Mouse (Mus musculus): ENCODE measurements around the gene Vamp5. TPM values are rescaled to one million over a fixed set of nuclear protein-coding genes. Genes with fewer than 3 reads are reported as not detected.

Vamp5 gene
- total and polyA plus RNA-seq, 3 experiments = 49.3 to 99.6 (median 58.3) TPM

- Histone ChIP-seq H3K27me3 (ENCODE audit: control insufficient read depth, insufficient read depth, low read length) (no peaks in the 10 kb centered on the region), H3K36me3 (ENCODE audit: control insufficient read depth, insufficient read depth, low read length) (no peaks in the 10 kb centered on the region), H3K4me1 (ENCODE audit: control insufficient read depth, insufficient read depth, low read length) (peaks cover 21% of the 10 kb centered on the region), H3K4me3 (no peak overlapping the region), H3K9ac (ENCODE audit: low read depth, low read length) (no peak overlapping the region), H3K27ac (no peak overlapping the region), H3K79me2 (replicated peaks; ENCODE audit: control insufficient read depth, insufficient read depth, low read length) (no peaks in the 10 kb centered on the region)
- TF ChIP-seq POLR2A (IDR thresholded peaks at IDR 0.05; ENCODE audit: insufficient read depth, low read depth, low read length) = no peak
- no peak; the same call in 1 of the 2 replicates for TF ChIP-seq CTCF (IDR thresholded peaks at IDR 0.05)
- no peak for TF ChIP-seq EP300 (IDR thresholded peaks at IDR 0.05; ENCODE audit: insufficient read depth, low read depth, low read length)
- intact Hi-C loops (cut with DNase I) = no loop called here
- WGBS = 86% methylated on average over 4 of the region's 4 CpGs
- DNase-seq = no peak
These were observed 10.7 kb downstream of the Vamp5 start for GRCm38 (mm10) chr6:72369557-72369956.

GRCm38 (mm10) chr6:72367460-72367974 is 12.8 kb downstream of the Vamp5 start:
- no peak for DNase-seq
- Histone ChIP-seq H3K9ac (ENCODE audit: low read depth, low read length) (no peak overlapping the region), H3K4me1 (ENCODE audit: control insufficient read depth, insufficient read depth, low read length) (peaks cover 9% of the 10 kb centered on the region), H3K4me3 (no peak overlapping the region), H3K27me3 (ENCODE audit: control insufficient read depth, insufficient read depth, low read length) (no peaks in the 10 kb centered on the region), H3K79me2 (replicated peaks; ENCODE audit: control insufficient read depth, insufficient read depth, low read length) (no peaks in the 10 kb centered on the region), H3K36me3 (ENCODE audit: control insufficient read depth, insufficient read depth, low read length) (no peaks in the 10 kb centered on the region), H3K27ac (no peak overlapping the region)
- intact Hi-C loops (cut with DNase I) = no loop called here
- WGBS = 77% methylated on average over 4 of the region's 4 CpGs
- no peak for TF ChIP-seq POLR2A (IDR thresholded peaks at IDR 0.05; ENCODE audit: insufficient read depth, low read depth, low read length)

- Histone ChIP-seq H3K27ac (no peak within 1 kb of the TSS), H3K9ac (ENCODE audit: low read depth, low read length) (no peak within 1 kb of the TSS), H3K27me3 (ENCODE audit: control insufficient read depth, insufficient read depth, low read length) (no peaks in the 10 kb centered on the region), H3K36me3 (ENCODE audit: control insufficient read depth, insufficient read depth, low read length) (no peaks in the 10 kb centered on the region), H3K4me3 (no peak within 1 kb of the TSS), H3K4me1 (ENCODE audit: control insufficient read depth, insufficient read depth, low read length) (peaks cover 8% of the 10 kb centered on the region), H3K79me2 (replicated peaks; ENCODE audit: control insufficient read depth, insufficient read depth, low read length) (no peaks in the 10 kb centered on the region)
- 76% methylated on average over 4 of the region's 4 CpGs for WGBS
- intact Hi-C loops (cut with DNase I) = no loop called here
- TF ChIP-seq CTCF (IDR thresholded peaks at IDR 0.05) = no peak
- TF ChIP-seq POLR2A (IDR thresholded peaks at IDR 0.05; ENCODE audit: insufficient read depth, low read depth, low read length) = 0 out of 2 replicates have a peak, but pooled peaks have one; percentile 5
- DNase-seq = no peak
These were observed 13.3 kb downstream of the Vamp5 start, which contains the start of gene Rnf181 for GRCm38 (mm10) chr6:72366844-72367443. TSS of gene Rnf181 (minus strand) at chr6:72366956.

GRCm38 (mm10) chr6:72366304-72366703 is 14.0 kb downstream of the Vamp5 start:
- WGBS = 38% methylated on average over 3 of the region's 3 CpGs

GRCm38 (mm10) chr6:72364985-72365384 is 15.3 kb downstream of the Vamp5 start:
- no peaks in the 10 kb centered on the region for H3K27me3 ChIP-seq (ENCODE audit: control insufficient read depth, insufficient read depth, low read length)
- H3K36me3 ChIP-seq (ENCODE audit: control insufficient read depth, insufficient read depth, low read length) = no peaks in the 10 kb centered on the region
- no peaks in the 10 kb centered on the region for H3K79me2 ChIP-seq (replicated peaks; ENCODE audit: control insufficient read depth, insufficient read depth, low read length)
- no peak overlapping the region for H3K9ac ChIP-seq (ENCODE audit: low read depth, low read length)
- WGBS = 59% methylated on average over 6 of the region's 6 CpGs
- TF ChIP-seq CTCF (IDR thresholded peaks at IDR 0.05) (no peak), POLR2A (IDR thresholded peaks at IDR 0.05; ENCODE audit: insufficient read depth, low read depth, low read length) (no peak), EP300 (IDR thresholded peaks at IDR 0.05; ENCODE audit: insufficient read depth, low read depth, low read length) (no peak)
- no peak overlapping the region for H3K27ac ChIP-seq
- intact Hi-C loops (cut with DNase I) = loop anchor here (2.0 kb wide), 1 partner anchor 38 kb away; no protein-coding TSS in a partner anchor
- H3K4me3 ChIP-seq = no peak overlapping the region
- DNase-seq = no peak
- H3K4me1 ChIP-seq (ENCODE audit: control insufficient read depth, insufficient read depth, low read length) = no peaks in the 10 kb centered on the region; the same call in 1 of the 2 replicates

More at GRCm38 (mm10) chr6:72366304-72366703, 14.0 kb downstream of the Vamp5 start:
- TF ChIP-seq EP300 (IDR thresholded peaks at IDR 0.05; ENCODE audit: insufficient read depth, low read depth, low read length) (no peak), CTCF (IDR thresholded peaks at IDR 0.05) (no peak), POLR2A (IDR thresholded peaks at IDR 0.05; ENCODE audit: insufficient read depth, low read depth, low read length) (no peak)
- H3K4me3 ChIP-seq = no peak overlapping the region
- no peak overlapping the region for H3K9ac ChIP-seq (ENCODE audit: low read depth, low read length)
- H3K79me2 ChIP-seq (replicated peaks; ENCODE audit: control insufficient read depth, insufficient read depth, low read length) = no peaks in the 10 kb centered on the region
- intact Hi-C loops (cut with DNase I) = no loop called here
- no peaks in the 10 kb centered on the region for H3K36me3 ChIP-seq (ENCODE audit: control insufficient read depth, insufficient read depth, low read length)
- no peak overlapping the region for H3K27ac ChIP-seq
- H3K4me1 ChIP-seq (ENCODE audit: control insufficient read depth, insufficient read depth, low read length) = peaks cover 8% of the 10 kb centered on the region
- no peak for DNase-seq
- no peaks in the 10 kb centered on the region for H3K27me3 ChIP-seq (ENCODE audit: control insufficient read depth, insufficient read depth, low read length)

- Histone ChIP-seq H3K9ac (ENCODE audit: low read depth, low read length) (no peak overlapping the region), H3K79me2 (replicated peaks; ENCODE audit: control insufficient read depth, insufficient read depth, low read length) (no peaks in the 10 kb centered on the region; the same call in 1 of the 2 replicates), H3K27ac (no peak overlapping the region), H3K4me3 (no peak overlapping the region), H3K36me3 (ENCODE audit: control insufficient read depth, insufficient read depth, low read length) (no peaks in the 10 kb centered on the region), H3K4me1 (ENCODE audit: control insufficient read depth, insufficient read depth, low read length) (no peaks in the 10 kb centered on the region; the same call in 1 of the 2 replicates), H3K27me3 (ENCODE audit: control insufficient read depth, insufficient read depth, low read length) (no peaks in the 10 kb centered on the region)
- WGBS = 35% methylated on average over 7 of the region's 7 CpGs
- no peak for DNase-seq
- TF ChIP-seq POLR2A (IDR thresholded peaks at IDR 0.05; ENCODE audit: insufficient read depth, low read depth, low read length) = no peak
- no peak for TF ChIP-seq EP300 (IDR thresholded peaks at IDR 0.05; ENCODE audit: insufficient read depth, low read depth, low read length)
- TF ChIP-seq CTCF (IDR thresholded peaks at IDR 0.05) = peak; percentile 66
- intact Hi-C loops (cut with DNase I) = loop anchor here (2.0 kb wide), 1 partner anchor 39 kb away; no protein-coding TSS in a partner anchor
These were observed 16.3 kb downstream of the Vamp5 start for GRCm38 (mm10) chr6:72364009-72364408.

All from heart, adult 2 months (tissue).